Mouse (Mus musculus) small intestine, adult 2 months (tissue): ENCODE measurements around the gene Adgrg1.

Experiments used
- CTCF ChIP-seq: fragments of 200-500 bp; IDR thresholded peaks from 2 replicates; pipeline ENCODE4 v1.5.1; 2012; ENCODE audit warnings: low read depth, mild to moderate bottlenecking, control low read depth, inconsistent platforms, low read length, moderate library complexity, mixed read lengths; ENCODE audit not compliant: insufficient replicate concordance, insufficient read length; ENCODE audit errors: extremely low read depth
- POLR2A ChIP-seq: fragments of 200-500 bp; IDR thresholded peaks from 2 replicates; pipeline ENCODE4 v1.6.1; 2012; ENCODE audit warnings: low read depth, mild to moderate bottlenecking, control low read depth, inconsistent platforms, low read length, moderate library complexity

- TF ChIP-seq CTCF (no peak), POLR2A (no peak)
Measured at GRCm38 (mm10) chr8:95054438-95054837, 79.9 kb downstream of the Adgrg1 start.
